Mouse (Mus musculus): ENCODE data around the gene Glis3.

GRCm38 (mm10) chr19:28357595-28357994 lies 322.3 kb downstream of the Glis3 start:
- TF ChIP-seq CTCF (IDR thresholded peaks at IDR 0.05; ENCODE audit: low read depth, low read length), result no peak
- no peak for TF ChIP-seq TAL1 (conservative IDR thresholded peaks at IDR 0.05; ENCODE audit: low read depth, low read length)
- TF ChIP-seq GATA1 (IDR thresholded peaks at IDR 0.05; ENCODE audit: borderline replicate concordance, low read length), result no peak
- no peak for TF ChIP-seq POLR2AphosphoS5 (IDR thresholded peaks at IDR 0.05; ENCODE audit: insufficient replicate concordance, low read depth, low read length)
- TF ChIP-seq GATA2 (IDR thresholded peaks at IDR 0.05; ENCODE audit: borderline replicate concordance, low read depth, low read length), result no peak
